Mouse (Mus musculus) activated CD4-positive, CD25-positive, alpha-beta regulatory T cell, adult 4 months (primary cell): Measurements from ENCODE around the gene Hist2h2ac. TPM values are rescaled to one million over a fixed set of nuclear protein-coding genes. Genes with fewer than 3 reads are reported as not detected.

ENCODE experiments used
- ATAC-seq: one replicate; pipeline ENCODE4 v1.8.0; 2017
- polyA plus RNA-seq, 2 experiments: library from polyadenylated mRNA; unstranded; fragments of 100-300 nt; shearing (Covaris generic); gene quantifications; one replicate each; pipeline ENCODE4 v1.2.1; 2017

Gene Hist2h2ac
- polyA plus RNA-seq, 2 experiments from 2014 or later: 5.3 to 11.8 TPM

GRCm38 (mm10) chr3:96248141-96249033, 27.7 kb upstream of the Hist2h2ac start:
- no peak for ATAC-seq

GRCm38 (mm10) chr3:96247356-96248140, 26.9 kb upstream of the Hist2h2ac start:
- no peak for ATAC-seq

GRCm38 (mm10) chr3:96246427-96246856, 25.8 kb upstream of the Hist2h2ac start, which contains the start of gene Hist2h3c1:
TSS of gene Hist2h3c1 (plus strand) at chr3:96246685.
- ATAC-seq: peak; percentile 56

DNA sequence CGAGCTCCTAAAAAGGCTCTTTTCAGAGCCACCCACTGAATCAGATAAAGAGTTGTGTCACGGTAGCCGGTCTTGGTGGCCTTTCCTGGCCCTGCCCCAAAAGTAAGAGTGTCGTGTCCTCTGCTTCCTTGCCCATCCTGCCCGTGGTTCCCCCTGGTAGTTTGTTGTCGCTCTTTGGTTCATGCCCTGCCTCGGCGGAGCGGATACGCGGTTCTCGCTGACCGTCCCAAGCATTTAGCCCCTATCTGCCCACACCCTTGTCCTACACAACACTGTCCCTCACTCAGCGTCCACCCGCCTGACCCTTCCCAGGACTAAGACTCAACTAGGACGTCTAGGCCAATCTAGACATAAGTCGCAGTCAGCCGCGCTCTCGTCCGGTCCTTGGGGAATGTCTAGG, 25.3 kb upstream of the Hist2h2ac start:
- peak; percentile 33 for ATAC-seq

- ATAC-seq: peak; percentile 74
Observed at GRCm38 (mm10) chr3:96245003-96245886, 24.6 kb upstream of the Hist2h2ac start, which contains the start of gene Hist2h2aa1. TSS of gene Hist2h2aa1 (plus strand) at chr3:96245497.

DNA sequence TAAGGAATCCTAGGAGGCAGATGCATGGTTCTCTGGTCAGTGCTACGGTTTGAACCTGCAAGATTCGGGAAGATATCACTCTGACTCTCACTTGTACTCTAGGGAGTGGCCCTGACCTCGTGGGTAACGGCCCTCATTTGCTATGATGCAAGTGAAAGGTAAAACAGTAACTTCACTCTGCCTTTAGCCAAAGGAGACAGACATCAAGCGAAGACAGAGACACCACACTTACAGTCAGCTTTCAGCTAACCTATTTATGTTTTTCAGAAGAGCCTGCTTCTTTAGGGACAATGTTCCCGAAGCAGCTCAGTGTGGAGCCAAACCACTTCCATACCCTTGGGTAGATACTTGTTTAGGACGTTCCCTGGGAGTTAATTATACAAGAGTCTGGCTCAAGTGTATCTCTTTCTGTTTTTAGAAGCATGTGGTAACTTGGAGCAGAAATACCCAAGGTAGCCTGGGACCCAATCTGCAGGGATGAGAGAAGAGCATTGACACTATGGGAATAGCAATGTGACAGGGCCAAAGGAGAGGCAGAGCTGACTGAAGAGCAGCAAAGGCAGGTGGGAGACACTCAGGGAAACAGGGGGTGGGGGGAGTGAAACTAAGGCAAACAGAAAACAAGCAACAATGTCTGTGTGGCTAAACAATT, 23.4 kb upstream of the Hist2h2ac start:
- no peak for ATAC-seq

- no peak for ATAC-seq
Observed at GRCm38 (mm10) chr3:96240799-96241197, 20.1 kb upstream of the Hist2h2ac start.

GRCm38 (mm10) chr3:96239949-96240798, 19.5 kb upstream of the Hist2h2ac start, which contains the start of gene Hist2h2aa2:
TSS of gene Hist2h2aa2 (minus strand) at chr3:96240276.
- peak; percentile 75 for ATAC-seq

GRCm38 (mm10) chr3:96238954-96239793, 18.5 kb upstream of the Hist2h2ac start, which contains the start of gene Hist2h3c2:
TSS of gene Hist2h3c2 (minus strand) at chr3:96239127.
- peak; percentile 67 for ATAC-seq

DNA sequence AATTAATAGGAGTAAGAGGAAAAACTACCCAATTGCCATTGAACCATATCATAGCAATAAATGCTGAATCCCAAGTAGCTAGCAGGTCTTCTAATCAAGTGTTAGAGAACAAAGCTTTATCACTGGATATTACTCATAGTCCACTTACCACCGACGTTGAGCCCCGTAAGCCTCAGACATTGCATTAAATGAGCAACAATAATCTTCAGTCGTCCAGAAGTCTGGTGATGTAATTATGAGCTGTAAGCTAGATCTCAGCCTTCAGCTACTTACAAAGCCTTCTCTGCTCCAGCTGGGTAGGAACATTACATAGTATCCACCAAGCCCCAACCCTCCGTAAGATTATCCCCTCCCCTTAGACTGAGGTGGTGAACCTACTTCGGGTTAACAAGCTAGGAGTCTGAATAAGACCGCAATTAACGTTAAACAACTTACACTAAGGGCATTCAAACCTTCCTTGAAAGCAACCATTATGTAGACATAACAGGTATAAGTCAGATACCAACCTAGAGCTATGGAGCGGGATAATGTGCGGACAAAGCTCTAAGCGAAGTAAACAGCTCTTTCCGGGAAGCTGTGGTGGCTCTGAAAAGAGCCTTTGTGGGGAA, 17.3 kb upstream of the Hist2h2ac start:
- ATAC-seq: no peak

GRCm38 (mm10) chr3:96237335-96237903, 16.7 kb upstream of the Hist2h2ac start:
- no peak for ATAC-seq

DNA sequence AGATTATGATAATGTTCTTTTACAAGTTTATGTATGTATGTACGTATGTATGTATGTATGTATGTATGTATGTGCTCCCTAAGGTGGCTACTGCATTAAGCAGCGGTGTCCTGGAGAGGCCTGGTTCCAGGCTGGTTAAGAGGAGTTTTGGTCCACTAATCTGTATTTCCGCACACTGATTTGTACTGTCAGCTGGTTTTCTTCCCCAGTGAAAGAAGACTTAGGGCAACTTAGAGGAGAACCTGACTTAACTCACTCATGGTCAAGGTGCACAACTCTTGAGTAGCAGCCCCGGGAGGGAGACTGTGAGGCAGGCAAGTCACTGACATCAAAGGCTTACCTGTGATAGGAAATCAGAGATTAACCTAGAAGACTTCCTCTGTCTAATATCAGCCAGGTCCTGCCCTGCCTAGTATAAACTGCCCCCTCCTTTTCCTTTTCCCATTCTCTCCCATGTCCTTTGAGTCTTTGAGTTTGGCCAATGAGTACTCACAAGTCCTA, 16.2 kb upstream of the Hist2h2ac start:
- ATAC-seq: no peak

DNA sequence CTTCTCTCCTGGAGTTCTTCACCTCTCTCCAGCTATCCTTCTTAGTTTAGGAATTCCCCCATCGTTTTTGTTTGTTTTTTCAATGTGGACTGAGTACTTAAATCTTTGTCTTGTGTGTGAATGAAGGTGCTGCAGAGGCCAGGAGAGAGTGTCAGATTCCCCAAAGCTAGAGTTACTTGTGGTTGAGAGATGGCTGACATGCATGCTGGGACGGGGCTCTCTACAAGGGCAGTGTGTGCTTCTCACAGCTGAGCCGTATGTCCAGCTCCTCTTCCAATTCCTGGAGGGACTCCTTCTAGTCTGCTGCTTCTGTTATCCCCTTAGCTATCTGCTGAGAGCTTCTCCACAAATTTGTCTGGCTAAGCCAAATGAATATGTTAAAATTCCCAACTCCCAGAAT, 15.2 kb upstream of the Hist2h2ac start:
- no peak for ATAC-seq

GRCm38 (mm10) chr3:96234914-96235313, 14.2 kb upstream of the Hist2h2ac start:
- ATAC-seq: no peak

DNA sequence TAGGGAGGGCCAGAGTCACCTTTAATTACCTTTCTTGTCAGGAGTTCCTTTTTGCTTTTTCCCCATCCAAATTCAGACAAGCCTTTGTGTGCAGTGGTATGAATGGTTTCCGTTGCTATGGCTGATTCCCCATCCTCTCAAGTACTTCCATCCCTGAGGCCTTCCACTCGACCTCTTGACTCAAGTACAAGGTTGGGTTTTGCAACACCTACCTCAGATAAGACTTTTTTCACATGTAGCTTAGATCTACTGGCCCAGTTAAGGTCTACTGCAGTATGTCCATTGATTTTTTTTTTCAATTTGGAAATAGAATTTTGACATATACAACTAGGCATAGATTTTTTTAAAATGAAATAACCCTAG, 11.1 kb upstream of the Hist2h2ac start:
- ATAC-seq: no peak

DNA sequence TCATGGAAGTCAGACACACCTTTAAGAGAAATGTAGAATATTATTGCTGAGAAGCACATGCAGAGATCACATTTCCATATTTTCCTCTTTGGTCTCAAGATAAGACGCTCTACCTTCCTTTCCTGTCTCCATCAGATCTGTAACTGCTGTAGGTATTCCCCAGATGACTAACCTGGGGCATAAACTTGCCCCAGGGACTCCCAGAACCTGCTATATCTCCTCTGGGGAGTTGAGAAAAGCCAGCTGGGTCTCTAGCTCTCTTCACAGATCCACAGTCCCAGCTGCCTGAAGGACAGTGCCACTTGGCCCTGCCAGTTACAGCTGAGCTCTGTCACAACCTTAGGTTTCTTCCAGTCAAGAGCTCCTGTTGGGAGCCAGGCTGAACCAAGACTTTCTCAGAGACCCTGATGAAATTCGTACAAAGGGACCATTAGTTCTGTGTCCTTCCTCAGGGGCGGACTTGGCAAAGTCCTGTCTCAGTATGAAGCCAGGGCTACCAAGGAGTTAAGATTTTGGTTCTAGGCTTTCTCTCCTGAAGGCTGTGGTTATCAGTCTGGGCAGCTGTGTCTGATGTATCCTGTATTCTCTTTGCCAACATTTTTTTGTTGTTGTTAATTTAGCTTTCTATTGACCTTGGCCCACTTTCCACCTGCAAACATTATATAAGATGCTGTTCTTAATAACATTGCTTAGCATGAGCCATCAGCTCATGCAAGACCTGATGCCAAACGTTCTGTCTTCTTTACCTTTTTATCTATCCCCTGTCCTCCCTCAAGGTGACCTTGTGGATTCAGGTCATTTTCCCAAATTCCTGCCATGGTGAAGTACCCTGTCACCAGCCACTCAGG, 10.5 kb upstream of the Hist2h2ac start:
- no peak for ATAC-seq

DNA sequence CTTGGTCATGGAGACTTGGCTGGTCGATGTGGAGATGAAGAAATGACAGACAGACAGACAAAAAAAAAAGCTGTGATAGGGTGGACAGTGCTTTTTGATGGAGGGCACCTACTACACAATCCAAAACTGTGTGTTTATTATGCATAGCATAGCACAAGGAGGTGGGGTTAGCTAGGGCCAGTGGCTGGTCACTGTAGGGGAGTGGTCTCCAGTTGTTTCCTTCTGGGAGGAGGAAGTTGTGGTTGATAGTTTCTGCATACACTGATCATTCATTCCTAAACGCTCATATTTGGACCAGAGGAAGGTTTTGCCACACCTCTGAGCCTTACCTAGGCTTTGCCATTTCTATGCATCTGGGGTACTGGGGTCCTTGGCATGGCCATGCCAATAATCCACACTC, 9.7 kb upstream of the Hist2h2ac start:
- ATAC-seq: no peak

DNA sequence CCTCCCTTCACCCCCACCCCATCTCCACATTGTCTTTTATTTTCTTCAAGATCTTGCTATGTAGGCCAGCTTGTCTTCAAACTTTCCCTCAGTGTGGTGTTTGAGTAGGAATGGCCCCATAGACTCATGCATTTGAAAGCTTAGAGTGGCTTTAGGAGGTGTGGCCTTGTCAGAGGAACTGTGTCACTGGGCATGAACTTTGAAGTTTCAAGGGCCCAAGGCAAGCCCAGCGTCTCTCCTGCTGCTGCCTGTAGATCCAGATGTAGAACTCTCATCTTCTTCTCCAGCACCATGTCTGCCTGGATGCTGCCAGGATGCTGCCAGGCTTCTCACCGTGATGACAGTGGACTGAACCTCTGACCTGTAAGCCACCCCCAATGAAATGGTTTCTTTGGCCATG, 8.1 kb upstream of the Hist2h2ac start:
- ATAC-seq: no peak
